Mouse (Mus musculus): Measurements from ENCODE around the gene Lrmda.

Gene Lrmda

GRCm38 (mm10) chr14:22662496-22662895 lies 643.0 kb downstream of the Lrmda start:
- DNase-seq (ENCODE audit: low spot score) = no peak

- DNase-seq (ENCODE audit: low spot score) = no peak
Measured at GRCm38 (mm10) chr14:22666437-22666836, 646.9 kb downstream of the Lrmda start.

GRCm38 (mm10) chr14:22668302-22668701 lies 648.8 kb downstream of the Lrmda start:
- no peak for DNase-seq (ENCODE audit: low spot score)

GRCm38 (mm10) chr14:22668711-22669110 lies 649.2 kb downstream of the Lrmda start:
- no peak for DNase-seq (ENCODE audit: low spot score)

GRCm38 (mm10) chr14:22673581-22673980 lies 654.1 kb downstream of the Lrmda start:
- no peak for DNase-seq (ENCODE audit: low spot score)

- DNase-seq (ENCODE audit: low spot score) = no peak
Measured at GRCm38 (mm10) chr14:22679008-22679704, 659.6 kb downstream of the Lrmda start.

GRCm38 (mm10) chr14:22679705-22680643 lies 660.5 kb downstream of the Lrmda start:
- no peak for DNase-seq (ENCODE audit: low spot score)

- no peak for DNase-seq (ENCODE audit: low spot score)
Measured at GRCm38 (mm10) chr14:22686886-22687285, 667.4 kb downstream of the Lrmda start.

- no peak for DNase-seq (ENCODE audit: low spot score)
Measured at GRCm38 (mm10) chr14:22688399-22688798, 668.9 kb downstream of the Lrmda start.

GRCm38 (mm10) chr14:22695448-22695847 lies 675.9 kb downstream of the Lrmda start:
- DNase-seq (ENCODE audit: low spot score) = no peak

GRCm38 (mm10) chr14:22695931-22696365 lies 676.4 kb downstream of the Lrmda start:
- DNase-seq (ENCODE audit: low spot score) = no peak

GRCm38 (mm10) chr14:22700236-22700635 lies 680.7 kb downstream of the Lrmda start:
- DNase-seq (ENCODE audit: low spot score) = no peak

- no peak for DNase-seq (ENCODE audit: low spot score)
Measured at GRCm38 (mm10) chr14:22700690-22701089, 681.2 kb downstream of the Lrmda start.

GRCm38 (mm10) chr14:22707958-22708701 lies 688.6 kb downstream of the Lrmda start:
- DNase-seq (ENCODE audit: low spot score) = no peak

- DNase-seq (ENCODE audit: low spot score) = no peak
Measured at GRCm38 (mm10) chr14:22710071-22710661, 690.7 kb downstream of the Lrmda start.

GRCm38 (mm10) chr14:22712388-22712787 lies 692.9 kb downstream of the Lrmda start:
- DNase-seq (ENCODE audit: low spot score) = no peak

GRCm38 (mm10) chr14:22715581-22716378 lies 696.3 kb downstream of the Lrmda start:
- DNase-seq (ENCODE audit: low spot score) = no peak

GRCm38 (mm10) chr14:22719968-22720367 lies 700.5 kb downstream of the Lrmda start:
- no peak for DNase-seq (ENCODE audit: low spot score)

- no peak for DNase-seq (ENCODE audit: low spot score)
Measured at GRCm38 (mm10) chr14:22721845-22722244, 702.3 kb downstream of the Lrmda start.

- no peak for DNase-seq (ENCODE audit: low spot score)
Measured at GRCm38 (mm10) chr14:22727548-22727947, 708.0 kb downstream of the Lrmda start.

GRCm38 (mm10) chr14:22728611-22729223 lies 709.2 kb downstream of the Lrmda start:
- DNase-seq (ENCODE audit: low spot score) = no peak
